Mouse (Mus musculus) effector memory CD4-positive, alpha-beta T cell, adult 5 months (primary cell): ENCODE measurements around the gene Gm3604. TPM values are rescaled to one million over a fixed set of nuclear protein-coding genes. Genes with fewer than 3 reads are reported as not detected.

ENCODE experiments used
- polyA plus RNA-seq: library from polyadenylated mRNA; unstranded; fragments of 100-300 nt; shearing (Covaris generic); gene quantifications from one replicate; pipeline ENCODE4 v1.2.1, GENCODE M21; 2017

The Gm3604 gene
- polyA plus RNA-seq = 1.3 TPM

GRCm38 (mm10) chr13:62382952-62383351, at the start of gene Gm3604:
Gene Gm3604 (minus strand): TSS chr13:62383177.

Other genes with a start within 250 kb of the Gm3604 start
- gene Gm49359, start 83.7 kb upstream of the Gm3604 start, polyA plus RNA-seq = 7.4 TPM
- gene Zfp935, start 175.3 kb upstream of the Gm3604 start, polyA plus RNA-seq = not detected
- gene Zfp934, start 188.0 kb upstream of the Gm3604 start, polyA plus RNA-seq = 3.6 TPM
- gene 6720489N17Rik, start 241.0 kb upstream of the Gm3604 start, polyA plus RNA-seq = 0.75 TPM